Mouse (Mus musculus) midbrain, embryonic 16.5 days (tissue): ENCODE data around the gene Fbln1. TPM values are rescaled to one million over a fixed set of nuclear protein-coding genes. Genes with fewer than 3 reads are reported as not detected.

ENCODE experiments used
- ATAC-seq: fragments of 200-750 bp; cut with Nextera tagmentation; 2 replicates; pipeline ENCODE4 v1.8.0; 2017; ENCODE audit warnings: moderate TSS enrichment
- H3K27ac ChIP-seq: fragments of 300-500 bp; sonication (generic); 2 replicates; pipeline ENCODE4 v1.5.1; 2014; ENCODE audit warnings: mild to moderate bottlenecking, low read length, mixed read lengths
- H3K27me3 ChIP-seq: fragments of 300-500 bp; sonication (generic); 2 replicates; pipeline ENCODE4 v1.6.1; 2014; ENCODE audit warnings: low read depth, low read length, mixed read lengths; ENCODE audit not compliant: control insufficient read depth, insufficient read depth
- H3K36me3 ChIP-seq: fragments of 300-500 bp; sonication (generic); 2 replicates; pipeline ENCODE4 v1.6.1; 2014; ENCODE audit warnings: mild to moderate bottlenecking, low read length, moderate library complexity, mixed read lengths; ENCODE audit not compliant: control insufficient read depth, insufficient read depth
- H3K4me1 ChIP-seq: fragments of 300-500 bp; sonication (generic); 2 replicates; pipeline ENCODE4 v1.6.1; 2014; ENCODE audit warnings: mild to moderate bottlenecking, low read length, mixed read lengths; ENCODE audit not compliant: control insufficient read depth, insufficient read depth
- H3K4me2 ChIP-seq: fragments of 300-500 bp; sonication (generic); 2 replicates; pipeline ENCODE4 v1.6.1; 2014; ENCODE audit warnings: mild to moderate bottlenecking, low read length, mixed read lengths
- H3K4me3 ChIP-seq: fragments of 300-500 bp; sonication (generic); 2 replicates; pipeline ENCODE4 v1.5.1; 2014; ENCODE audit warnings: low read depth, mild to moderate bottlenecking, low read length, moderate library complexity, mixed read lengths
- H3K9ac ChIP-seq: fragments of 300-500 bp; sonication (generic); 2 replicates; pipeline ENCODE4 v1.6.1; 2014; ENCODE audit warnings: low read depth, low read length, mixed read lengths
- H3K9me3 ChIP-seq: fragments of 300-500 bp; sonication (generic); replicated peaks from 2 replicates; pipeline ENCODE4 v1.6.1; 2014; ENCODE audit warnings: mild to moderate bottlenecking, low read length, mixed read lengths; ENCODE audit not compliant: control insufficient read depth, poor library complexity, severe bottlenecking
- WGBS: fragments of 180-500 bp; shearing (Covaris S2); extraction: QIAGEN DNeasy Blood & Tissue Kit; methylation state at CpG from one replicate; pipeline ENCODE4 v1.1.7; 2014; 5-methylcytosine and 5-hydroxymethylcytosine counted together
- polyA plus RNA-seq: library from polyadenylated mRNA; unstranded; fragments of >200 nt; fragmentation: Nextera tagmentation; extraction: Ambion mirVana; gene quantifications from 2 replicates; pipeline ENCODE4 v1.2.1, GENCODE M21; 2015

Fbln1 gene
- polyA plus RNA-seq, 1 experiment from 2014 or later, result 41.1 TPM

- no peaks in the 10 kb centered on the region for H3K9me3 ChIP-seq
- 90% methylated on average over 13 of the region's 13 CpGs for WGBS
Measured at GRCm38 (mm10) chr15:85229960-85230535, 24.3 kb downstream of the Fbln1 start.

DNA sequence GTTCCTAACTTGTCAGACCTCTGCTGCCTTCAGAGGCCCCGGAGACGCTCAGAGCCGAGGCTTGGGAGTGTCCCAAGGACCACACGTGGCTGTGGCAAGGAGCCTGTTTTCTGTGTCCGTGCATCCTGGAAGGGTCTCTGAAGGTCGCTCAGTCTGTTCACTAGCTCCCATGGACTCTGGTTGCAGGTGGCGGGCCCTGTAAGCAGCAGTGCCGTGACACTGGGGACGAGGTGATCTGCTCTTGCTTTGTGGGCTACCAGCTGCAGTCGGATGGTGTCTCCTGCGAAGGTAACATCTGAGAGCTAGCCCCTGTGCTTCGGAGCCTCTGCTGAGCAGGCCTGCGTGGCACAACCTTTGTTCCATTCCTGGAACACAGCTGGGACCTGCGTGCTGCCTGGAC, 24.9 kb downstream of the Fbln1 start:
- H3K4me3 ChIP-seq, result no peak overlapping the region
- H3K4me1 ChIP-seq, result no peaks in the 10 kb centered on the region; the same call in 1 of the 2 replicates
- 92% methylated on average over 14 of the region's 14 CpGs for WGBS
- H3K9me3 ChIP-seq, result no peaks in the 10 kb centered on the region
- no peak overlapping the region for H3K27ac ChIP-seq
- no peaks in the 10 kb centered on the region for H3K27me3 ChIP-seq
- no peak overlapping the region for H3K9ac ChIP-seq
- ATAC-seq, result no peak
- no peaks in the 10 kb centered on the region for H3K36me3 ChIP-seq
- H3K4me2 ChIP-seq, result no peak overlapping the region

More at GRCm38 (mm10) chr15:85229960-85230535, 24.3 kb downstream of the Fbln1 start:
- no peak overlapping the region for H3K9ac ChIP-seq
- H3K4me2 ChIP-seq, result no peak overlapping the region
- H3K36me3 ChIP-seq, result no peaks in the 10 kb centered on the region
- H3K27me3 ChIP-seq, result no peaks in the 10 kb centered on the region
- H3K4me1 ChIP-seq, result no peaks in the 10 kb centered on the region; the same call in 1 of the 2 replicates
- no peak overlapping the region for H3K27ac ChIP-seq
- no peak for ATAC-seq
- no peak overlapping the region for H3K4me3 ChIP-seq

- Histone ChIP-seq H3K4me3 (no peak overlapping the region), H3K9ac (no peak overlapping the region), H3K27ac (no peak overlapping the region)
Measured at GRCm38 (mm10) chr15:85231443-85232255, 25.9 kb downstream of the Fbln1 start.

DNA sequence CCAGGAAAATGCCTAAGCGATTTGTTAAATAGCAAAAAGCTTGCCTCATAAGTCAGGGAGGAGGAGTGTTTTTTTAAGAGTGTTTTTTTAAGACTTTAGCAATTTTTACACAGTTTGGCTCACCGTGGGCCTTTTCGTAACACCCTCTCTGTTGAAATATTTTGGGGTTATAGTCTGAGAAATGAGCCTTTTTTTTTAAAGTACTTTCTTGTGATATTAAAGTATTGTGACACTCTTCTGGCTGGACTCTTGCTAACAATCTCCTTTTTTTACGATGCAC, 26.4 kb downstream of the Fbln1 start:
- H3K36me3 ChIP-seq, result no peaks in the 10 kb centered on the region
- H3K27ac ChIP-seq, result no peak overlapping the region
- H3K4me2 ChIP-seq, result no peak overlapping the region
- no peaks in the 10 kb centered on the region for H3K27me3 ChIP-seq
- WGBS, result 93% methylated on average over 4 of the region's 4 CpGs
- no peaks in the 10 kb centered on the region; the same call in 1 of the 2 replicates for H3K4me1 ChIP-seq
- H3K4me3 ChIP-seq, result no peak overlapping the region
- H3K9me3 ChIP-seq, result no peaks in the 10 kb centered on the region
- no peak for ATAC-seq
- H3K9ac ChIP-seq, result no peak overlapping the region

More at GRCm38 (mm10) chr15:85231443-85232255, 25.9 kb downstream of the Fbln1 start:
- Histone ChIP-seq H3K36me3 (no peaks in the 10 kb centered on the region), H3K27me3 (no peaks in the 10 kb centered on the region), H3K4me2 (no peak overlapping the region), H3K4me1 (no peaks in the 10 kb centered on the region; the same call in 1 of the 2 replicates), H3K9me3 (no peaks in the 10 kb centered on the region)
- 89% methylated on average over 13 of the region's 13 CpGs for WGBS
- no peak for ATAC-seq

GRCm38 (mm10) chr15:85232543-85233250, 26.9 kb downstream of the Fbln1 start:
- H3K27ac ChIP-seq, result no peak overlapping the region
- no peak overlapping the region for H3K4me2 ChIP-seq
- H3K36me3 ChIP-seq, result no peaks in the 10 kb centered on the region
- H3K9ac ChIP-seq, result no peak overlapping the region
- H3K4me3 ChIP-seq, result no peak overlapping the region
- no peaks in the 10 kb centered on the region for H3K9me3 ChIP-seq
- H3K27me3 ChIP-seq, result no peaks in the 10 kb centered on the region
- no peaks in the 10 kb centered on the region; the same call in 1 of the 2 replicates for H3K4me1 ChIP-seq
- no peak for ATAC-seq
- WGBS, result 92% methylated on average over 25 of the region's 25 CpGs

- Histone ChIP-seq H3K4me1 (no peaks in the 10 kb centered on the region; the same call in 1 of the 2 replicates), H3K4me2 (no peak overlapping the region), H3K9me3 (no peaks in the 10 kb centered on the region), H3K4me3 (no peak overlapping the region), H3K9ac (no peak overlapping the region), H3K27ac (no peak overlapping the region), H3K36me3 (no peaks in the 10 kb centered on the region), H3K27me3 (no peaks in the 10 kb centered on the region)
- 74% methylated on average over 4 of the region's 4 CpGs for WGBS
- no peak for ATAC-seq
Measured at GRCm38 (mm10) chr15:85233251-85233611, 27.5 kb downstream of the Fbln1 start.

DNA sequence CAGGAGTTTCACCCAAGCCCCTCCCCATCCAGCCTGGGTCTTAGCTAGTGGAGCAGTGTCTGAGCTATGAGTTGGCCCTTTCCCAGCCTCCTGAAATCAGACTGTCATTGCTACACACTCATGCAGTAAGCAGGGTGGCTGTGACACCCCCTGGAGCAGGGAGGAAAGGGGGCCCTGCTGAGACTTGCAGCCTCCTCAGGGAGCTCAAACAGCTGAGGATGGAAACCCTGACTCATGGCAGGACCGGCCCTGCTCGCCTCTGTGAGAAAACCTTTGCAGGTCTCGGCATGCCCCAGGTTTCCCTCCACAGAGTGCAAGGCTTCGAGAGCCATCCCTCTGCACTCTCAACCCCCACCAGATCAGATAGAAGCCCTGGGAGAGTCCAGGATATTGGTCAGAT, 27.9 kb downstream of the Fbln1 start:
- Histone ChIP-seq H3K36me3 (no peaks in the 10 kb centered on the region), H3K4me1 (no peaks in the 10 kb centered on the region; the same call in 1 of the 2 replicates), H3K27ac (no peak overlapping the region), H3K9ac (no peak overlapping the region), H3K9me3 (no peaks in the 10 kb centered on the region), H3K4me2 (no peak overlapping the region), H3K27me3 (no peaks in the 10 kb centered on the region), H3K4me3 (no peak overlapping the region)
- 90% methylated on average over 4 of the region's 4 CpGs for WGBS
- no peak for ATAC-seq

DNA sequence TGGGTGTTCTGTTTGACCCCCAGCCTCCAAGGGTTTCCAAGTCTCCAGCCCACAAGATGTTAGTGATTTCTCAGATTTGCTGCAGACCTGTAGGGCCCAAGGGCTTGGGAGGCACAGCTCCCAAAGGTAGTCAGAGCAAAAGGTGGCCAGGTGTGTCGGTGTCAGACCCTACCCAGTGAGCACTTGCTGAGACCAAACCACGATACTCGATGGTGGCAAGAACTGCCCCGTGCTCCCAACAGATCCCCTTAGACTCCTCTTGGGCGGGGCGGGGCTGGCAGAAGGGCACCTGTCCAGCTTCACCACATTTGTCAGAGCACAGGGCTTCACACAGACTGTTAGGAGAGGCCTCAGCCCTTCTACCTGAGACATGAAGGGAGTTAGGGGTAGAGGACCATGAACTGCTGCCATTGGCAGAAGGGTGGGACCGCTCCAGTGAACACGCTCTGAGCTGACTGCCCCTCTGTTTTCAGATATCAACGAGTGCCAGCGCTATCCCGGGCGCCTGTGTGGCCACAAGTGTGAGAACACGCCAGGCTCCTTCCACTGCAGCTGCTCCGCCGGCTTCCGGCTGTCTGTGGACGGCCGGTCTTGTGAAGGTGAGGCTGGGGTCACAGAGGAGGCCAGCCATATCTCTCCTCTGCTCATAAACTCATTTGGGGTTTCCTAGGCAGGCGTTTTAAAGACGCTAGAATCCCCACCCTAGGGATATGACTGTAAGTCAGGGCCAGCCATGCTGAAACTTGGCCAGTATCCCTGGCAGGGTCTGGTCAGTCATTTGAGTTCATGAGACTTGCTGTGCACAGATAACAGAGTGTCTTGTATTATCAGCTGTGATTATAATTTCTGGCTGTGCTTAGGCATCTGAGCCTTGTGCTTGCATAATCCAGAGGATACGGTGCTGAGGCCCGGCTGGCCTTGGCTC, 33.3 kb downstream of the Fbln1 start:
- Histone ChIP-seq H3K36me3 (no peaks in the 10 kb centered on the region), H3K4me2 (no peak overlapping the region), H3K27ac (no peak overlapping the region), H3K4me1 (no peaks in the 10 kb centered on the region), H3K27me3 (no peaks in the 10 kb centered on the region), H3K9ac (no peak overlapping the region), H3K9me3 (no peaks in the 10 kb centered on the region), H3K4me3 (no peak overlapping the region)
- 95% methylated on average over 22 of the region's 22 CpGs for WGBS
- ATAC-seq, result no peak
